Mouse (Mus musculus) heart, adult 18-20 months (tissue): Measurements from ENCODE around the gene Olfr1411. TPM values are rescaled to one million over a fixed set of nuclear protein-coding genes. Genes with fewer than 3 reads are reported as not detected.
A peak's percentile ranks its signal among the peaks of the same experiment; 100 is the strongest.

Experiments
- DNase-seq, 2 experiments: peaks; one replicate each; pipeline ENCODE4 v3.0.0; 2021 to 2022; ENCODE audit warnings: mixed read lengths in 1 of 2
- total RNA-seq, 2 experiments: library from RNA; stranded (reverse); gene quantifications; 2 replicates each; pipeline ENCODE4 v1.2.3; 2021

The Olfr1411 gene
- total RNA-seq, 2 experiments from 2014 or later = not detected

DNA sequence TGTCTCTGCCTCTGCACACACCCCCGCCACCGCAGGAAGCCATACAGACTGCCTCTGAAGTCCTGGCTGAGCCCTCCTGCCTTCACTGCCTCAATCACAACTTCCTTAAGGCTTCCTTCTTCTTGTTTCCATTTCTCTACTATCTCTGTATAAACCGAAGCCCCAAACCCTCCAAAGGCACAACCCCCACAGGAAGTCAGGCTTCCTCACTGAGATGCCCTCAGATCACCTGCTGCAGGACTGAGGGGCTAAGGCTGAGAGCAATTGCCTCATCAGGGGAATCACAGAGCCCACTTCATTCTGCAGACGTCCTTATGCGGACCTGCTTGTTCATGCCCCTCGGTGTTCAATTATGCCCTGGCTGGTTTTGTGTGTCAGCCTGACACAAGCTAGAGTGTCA, 46.2 kb downstream of the Olfr1411 start:
- DNase-seq = no peak

DNA sequence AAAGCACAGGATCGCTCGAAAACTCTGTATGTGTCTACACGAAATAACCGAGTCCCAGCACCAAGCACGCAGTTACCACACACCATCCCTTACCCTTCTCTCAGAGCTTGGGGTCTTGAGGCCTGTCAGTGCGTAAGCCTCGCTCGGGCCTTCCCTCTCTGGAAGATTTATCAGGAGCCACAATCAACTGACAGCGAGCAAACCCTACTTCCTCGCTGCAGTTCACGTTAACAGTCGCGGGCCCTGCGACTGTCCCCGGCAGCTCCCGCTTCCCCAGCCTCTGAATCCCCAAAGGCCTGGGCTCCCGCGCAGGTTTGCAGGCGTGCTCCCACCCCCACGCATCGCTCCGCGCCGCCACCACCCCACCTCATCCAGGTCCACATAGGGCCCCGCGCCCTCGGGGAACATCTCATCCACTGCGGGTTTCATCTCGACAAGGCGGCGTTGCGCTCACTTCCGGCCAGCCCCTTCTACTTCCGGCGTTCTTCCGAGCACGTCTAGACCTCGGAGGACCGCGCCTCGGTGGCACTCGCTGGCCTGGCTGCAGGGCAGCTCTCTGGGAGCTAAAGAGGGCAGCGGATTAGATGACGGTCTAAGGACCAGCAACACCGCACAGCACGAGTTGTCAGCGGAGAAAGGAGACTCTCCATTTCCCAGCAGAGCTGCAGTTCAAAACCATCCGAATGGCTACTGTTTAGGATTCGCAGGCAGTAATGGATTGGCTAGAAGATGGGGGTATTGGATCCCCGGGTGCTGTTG, 47.5 kb downstream of the Olfr1411 start, which contains the start of gene Cops9:
TSS of gene Cops9 (minus strand) at position 472 of the 759 bp plus-strand sequence.
- peak; percentile 91 to 92 for DNase-seq

DNA sequence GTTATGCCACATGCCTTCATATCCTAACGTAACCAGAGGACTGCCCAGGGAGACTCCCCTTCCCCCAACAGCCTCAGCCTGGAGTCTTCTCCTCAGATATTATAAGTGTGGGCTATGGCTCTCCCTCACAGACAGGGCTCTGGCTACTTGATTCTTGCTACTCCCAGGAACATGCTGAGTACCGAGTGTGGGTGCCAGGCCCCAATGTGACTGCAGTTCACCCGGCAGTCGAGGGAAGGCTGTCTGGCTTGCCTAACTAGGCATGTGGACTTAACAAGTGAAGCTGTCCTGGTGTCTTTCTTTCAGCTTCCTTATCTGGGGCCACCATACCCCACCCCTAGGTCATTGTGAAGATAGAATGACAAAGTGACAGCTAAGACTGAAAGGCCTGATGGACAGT, 49.5 kb downstream of the Olfr1411 start:
- no peak for DNase-seq

DNA sequence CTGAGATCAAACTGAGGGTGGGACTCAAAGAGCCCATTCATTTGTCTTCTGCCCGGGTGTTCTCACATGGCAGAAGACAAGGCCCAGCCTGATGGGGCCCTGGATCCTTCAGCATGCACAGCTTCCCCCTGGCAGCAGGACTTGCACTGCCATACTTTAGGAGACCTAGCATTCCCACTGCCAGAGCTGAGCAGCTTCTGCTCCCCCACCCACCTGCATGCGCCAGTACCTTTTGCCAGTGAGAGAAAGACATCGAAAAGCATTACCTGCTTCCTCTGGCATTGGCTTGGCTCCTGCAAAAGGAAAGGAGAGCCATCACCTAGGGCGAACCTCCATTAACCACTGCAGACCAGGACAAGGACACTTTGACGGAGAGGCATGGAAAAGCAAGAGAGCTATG, 50.7 kb downstream of the Olfr1411 start:
- DNase-seq = no peak

DNA sequence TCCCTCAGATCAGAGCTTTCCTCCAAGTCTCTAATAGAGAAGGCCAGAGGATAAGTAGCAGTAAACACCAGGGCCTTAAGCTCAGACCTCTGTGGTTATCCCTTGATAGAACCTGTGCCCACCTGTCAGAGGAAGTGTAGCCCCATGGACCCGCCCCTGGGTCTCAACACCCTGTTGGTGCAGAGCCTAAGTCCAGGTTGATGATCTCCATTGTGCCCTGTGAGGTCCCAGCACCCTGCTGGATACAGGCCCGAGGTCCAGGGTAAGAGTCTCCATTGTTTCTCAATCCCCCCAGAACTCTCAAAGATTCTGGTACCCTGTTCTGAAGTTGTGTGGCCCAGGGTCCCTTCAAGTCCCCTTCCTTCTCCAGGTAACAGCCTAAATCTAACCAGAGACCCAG, 51.9 kb downstream of the Olfr1411 start:
- no peak for DNase-seq

DNA sequence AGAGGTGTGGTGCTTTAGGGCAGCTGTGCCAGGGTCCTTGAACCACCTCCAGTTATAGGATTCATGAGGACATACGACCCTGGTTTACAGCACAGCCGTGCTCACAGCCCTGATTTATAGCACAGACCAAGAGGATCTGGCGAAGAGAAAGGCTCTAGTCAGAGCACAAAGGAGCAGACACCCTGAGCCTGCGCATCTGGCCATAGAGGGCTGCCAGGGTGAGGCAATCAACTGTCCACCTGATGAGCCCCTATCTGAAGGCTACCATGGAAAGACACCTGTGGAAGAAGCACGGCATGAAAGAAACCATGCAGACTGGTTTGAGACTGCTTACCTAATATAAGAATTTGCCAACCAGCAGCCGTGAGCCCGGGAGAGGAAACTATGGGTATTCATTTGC, 52.4 kb downstream of the Olfr1411 start:
- no peak for DNase-seq

DNA sequence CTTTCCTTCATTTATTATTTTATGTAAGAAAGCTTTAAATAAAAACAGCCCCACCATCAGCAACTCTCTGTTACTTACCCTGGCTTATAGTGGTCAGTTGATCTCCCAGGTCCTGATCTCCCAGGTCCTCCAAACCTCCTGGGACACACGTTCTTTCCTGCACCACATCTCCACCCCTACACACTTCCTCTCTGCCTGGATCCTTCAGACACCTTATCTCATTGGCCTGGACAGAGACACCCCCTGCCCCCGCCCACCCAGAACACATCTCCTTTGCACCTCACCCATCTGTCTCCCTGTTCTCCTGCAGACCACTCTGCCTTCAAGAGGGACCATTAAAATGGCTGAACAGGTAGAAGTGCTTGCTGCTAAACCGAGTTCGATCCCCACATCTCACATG, 52.8 kb downstream of the Olfr1411 start:
- DNase-seq = no peak

Other genes with a start within 250 kb of the Olfr1411 start
- 1,000 to 10,000 TPM in 1 of 2 experiments, 100 to 1,000 TPM in 1; 883 to 1,003 TPM for gene Ndufa10, start 120.6 kb upstream of the Olfr1411 start, total RNA-seq
- gene Olfr1416, start 109.3 kb upstream of the Olfr1411 start, total RNA-seq = not detected
- gene Olfr1415, start 98.3 kb upstream of the Olfr1411 start, total RNA-seq = not detected
- gene Olfr1414, start 75.8 kb upstream of the Olfr1411 start, total RNA-seq = not detected
- not detected for gene Olfr1413, start 23.1 kb upstream of the Olfr1411 start, total RNA-seq
- gene Olfr1412, start 8.6 kb upstream of the Olfr1411 start, total RNA-seq = not detected
- not detected for gene Olfr1410, start 11.4 kb downstream of the Olfr1411 start, total RNA-seq
- gene Olfr12, start 23.4 kb downstream of the Olfr1411 start, total RNA-seq = not detected
- gene Cops9, start 47.6 kb downstream of the Olfr1411 start, total RNA-seq = 100 to 1,000 TPM; 229 to 251 TPM
- not detected for gene Otos, start 54.4 kb downstream of the Olfr1411 start, total RNA-seq
- gene Gpc1, start 237.2 kb downstream of the Olfr1411 start, total RNA-seq = 100 to 1,000 TPM; 467 to 480 TPM